Mouse (Mus musculus) spleen, postnatal 14 days (tissue): Measurements from ENCODE around the gene Pfn3.

Source experiments
- DNase-seq, 2 experiments: peaks; one replicate each; pipeline ENCODE4 v3.0.0; 2021 to 2022; ENCODE audit warnings: low spot score in 2 of 2

The Pfn3 gene

DNA sequence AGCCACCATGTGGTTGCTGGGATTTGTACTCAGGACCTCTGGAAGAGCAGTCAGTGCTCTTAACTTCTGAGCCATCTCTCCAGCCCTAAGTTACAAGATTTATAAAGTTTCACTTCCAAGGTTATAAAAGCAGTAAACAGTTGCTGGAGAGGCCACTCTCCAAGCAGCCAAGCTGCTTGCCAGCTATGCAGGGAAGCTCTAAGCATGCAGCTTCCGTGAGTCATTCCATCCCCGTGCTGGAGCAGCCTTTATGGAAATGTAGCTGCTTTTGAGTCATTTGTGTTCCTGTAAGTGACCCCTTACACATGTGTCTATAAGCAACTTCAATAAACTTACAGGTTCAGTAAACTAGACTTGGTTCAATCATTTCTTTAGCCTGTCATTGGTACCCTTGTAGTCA, 15.5 kb upstream of the Pfn3 start:
- no peak for DNase-seq

DNA sequence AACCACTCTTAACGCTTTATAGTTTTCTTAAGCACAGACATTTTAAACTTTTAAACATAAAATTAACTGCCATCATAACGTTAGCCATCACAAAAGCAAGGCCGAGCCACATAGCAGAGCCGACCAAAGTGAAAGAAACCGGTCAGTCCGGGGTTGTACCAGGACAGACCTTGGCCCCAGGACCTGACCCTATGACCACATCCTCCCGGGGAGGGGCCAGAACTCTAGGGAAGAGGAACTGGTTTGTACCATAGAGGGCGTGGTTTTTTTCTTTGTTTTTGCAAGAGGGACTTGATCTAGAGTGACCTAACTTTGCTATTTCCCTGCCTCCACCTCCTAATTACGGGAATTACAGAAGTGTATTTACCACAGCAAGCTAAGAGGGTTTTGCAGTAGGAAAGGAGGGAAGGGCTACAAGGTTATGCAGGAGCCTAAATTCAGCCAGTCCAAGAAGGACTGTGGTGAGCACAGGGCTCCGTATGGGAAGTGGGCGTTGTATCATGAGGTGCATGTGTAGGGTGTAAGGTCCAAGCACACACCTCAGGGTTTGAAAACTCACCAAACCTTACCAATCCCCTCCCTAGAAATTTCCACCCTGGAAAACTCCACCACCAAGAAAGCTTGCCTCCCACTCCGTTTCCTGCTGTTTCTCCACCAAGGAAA, 14.3 kb upstream of the Pfn3 start:
- peak in 1 of 2 experiments; percentile 53 for DNase-seq

DNA sequence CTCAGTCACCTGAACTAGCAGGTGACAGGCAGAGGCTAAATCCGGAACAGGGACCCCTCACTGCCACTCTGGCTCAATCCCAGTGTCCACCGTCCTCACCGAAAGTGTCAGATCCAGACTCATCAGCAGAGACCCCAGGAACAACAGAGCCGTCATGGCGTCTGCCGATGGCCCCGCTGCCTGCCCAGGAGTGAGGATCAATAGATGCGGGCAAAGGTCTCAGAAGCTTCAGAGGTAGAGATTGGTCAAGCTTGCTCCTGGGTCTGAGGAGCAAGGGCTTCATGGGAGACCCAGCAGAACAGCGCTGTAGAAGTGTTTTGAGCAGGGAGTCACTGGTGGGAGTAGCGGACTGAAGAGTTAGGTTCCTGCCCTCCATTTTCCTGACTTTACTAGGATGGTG, 11.6 kb upstream of the Pfn3 start, which contains the start of gene F12:
F12 (minus strand) TSS at position 181 of the 400 bp plus-strand sequence.
- no peak for DNase-seq

DNA sequence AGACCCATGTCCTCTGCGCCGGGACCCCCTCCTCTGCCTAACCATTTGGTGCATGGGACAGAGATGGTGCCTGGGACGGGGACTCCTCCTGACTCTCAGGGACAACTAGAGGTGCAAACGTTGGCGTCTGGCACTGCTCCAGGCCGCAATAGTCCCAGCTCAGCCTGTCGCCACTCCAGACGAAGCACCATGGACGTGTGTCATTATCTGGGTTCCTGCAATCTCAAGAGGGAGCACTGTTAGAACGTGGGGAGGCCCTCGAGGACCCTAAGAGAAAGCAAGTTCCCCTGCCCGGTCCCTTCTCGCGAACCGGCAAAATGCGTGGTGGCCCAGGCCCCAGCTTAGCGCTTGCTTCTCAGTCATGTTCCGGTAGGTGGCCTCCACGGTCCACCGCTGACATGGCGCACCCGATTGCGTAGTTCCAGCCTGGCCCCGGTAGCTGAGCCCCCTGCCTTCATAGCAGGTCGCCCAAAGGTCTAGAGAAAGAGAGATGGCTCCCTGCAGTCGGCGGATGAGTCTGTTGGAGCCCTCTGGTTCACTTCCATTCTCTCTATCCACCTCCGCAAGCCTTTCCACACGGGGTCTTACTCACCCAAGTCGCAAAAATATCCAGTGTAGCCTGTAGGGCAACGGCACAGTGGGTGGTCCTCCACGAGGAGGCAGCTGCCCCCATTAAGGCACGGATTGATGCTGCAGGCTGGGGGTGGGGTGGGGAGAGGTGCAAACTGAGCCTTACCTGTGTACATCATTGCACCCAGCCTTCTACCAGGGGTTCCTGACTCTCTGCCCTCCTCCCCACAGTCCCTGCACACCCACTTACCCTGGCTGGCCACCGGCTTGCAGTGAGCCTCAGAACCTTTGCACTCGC, 6.1 kb upstream of the Pfn3 start:
- peak; percentile 59 to 70 for DNase-seq

DNA sequence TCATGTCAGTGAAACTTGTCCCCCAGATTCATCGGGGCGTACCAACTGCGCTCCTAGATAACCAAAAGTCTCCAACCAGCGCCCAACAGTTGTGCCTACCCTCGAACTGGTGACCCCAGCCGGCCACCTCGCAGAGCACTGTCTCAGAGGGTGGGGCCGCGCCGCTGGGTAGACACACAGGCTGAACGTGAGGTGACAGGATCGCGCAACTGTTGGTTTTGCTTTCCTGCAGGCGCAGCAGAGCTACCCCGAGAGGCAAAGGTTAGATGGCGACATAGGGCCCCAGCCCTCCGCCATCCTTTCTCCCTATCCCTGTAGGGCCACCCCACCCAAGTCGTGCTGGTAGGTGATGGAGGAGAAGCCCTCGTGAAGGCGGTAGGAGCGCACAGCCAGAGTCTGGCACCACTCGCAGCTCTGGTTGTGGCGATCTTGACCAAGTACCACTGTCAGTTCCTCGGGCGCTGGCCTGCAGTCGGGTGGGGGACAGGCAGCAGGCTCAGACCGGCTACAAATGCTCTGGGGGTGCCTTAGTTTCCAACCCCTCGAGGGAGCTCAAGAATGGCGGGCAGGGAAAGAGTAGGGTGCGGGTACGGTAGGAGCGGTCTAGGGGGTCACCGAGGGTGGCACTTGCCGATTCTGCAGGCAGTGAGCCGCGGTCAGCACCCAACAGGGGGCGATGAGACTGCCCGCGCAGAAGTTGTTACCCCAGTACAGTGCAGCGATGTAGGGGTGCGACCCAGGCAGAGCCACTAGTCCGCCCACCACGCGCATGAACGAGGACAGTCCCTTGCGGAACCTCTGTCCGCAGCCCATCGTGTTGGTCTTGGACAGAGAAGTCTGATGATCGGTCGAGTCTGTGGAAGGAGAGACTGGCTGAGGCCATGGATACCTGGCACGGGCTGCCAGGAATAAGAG, 5.2 kb upstream of the Pfn3 start:
- DNase-seq, result no peak

DNA sequence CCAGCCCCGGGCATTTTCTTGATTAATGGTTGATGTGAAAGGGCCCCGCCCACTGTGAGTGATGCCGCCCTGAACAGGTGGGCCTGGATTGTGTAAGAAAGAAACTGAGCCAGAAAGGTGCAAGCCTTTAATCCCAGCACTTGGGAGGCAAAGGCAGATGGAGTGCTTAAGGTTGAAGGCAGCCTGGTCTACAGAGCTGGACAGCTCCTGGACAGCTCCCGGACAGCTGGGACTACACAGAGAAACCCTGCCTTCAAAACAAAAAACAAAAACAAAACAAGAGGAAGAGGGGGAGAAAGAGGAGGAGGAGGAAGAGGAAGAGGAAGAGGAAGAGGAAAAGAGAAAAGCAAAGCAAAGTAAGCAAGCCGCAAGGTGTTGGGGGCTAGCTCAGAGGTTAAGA, 4.1 kb upstream of the Pfn3 start:
- DNase-seq, result no peak

DNA sequence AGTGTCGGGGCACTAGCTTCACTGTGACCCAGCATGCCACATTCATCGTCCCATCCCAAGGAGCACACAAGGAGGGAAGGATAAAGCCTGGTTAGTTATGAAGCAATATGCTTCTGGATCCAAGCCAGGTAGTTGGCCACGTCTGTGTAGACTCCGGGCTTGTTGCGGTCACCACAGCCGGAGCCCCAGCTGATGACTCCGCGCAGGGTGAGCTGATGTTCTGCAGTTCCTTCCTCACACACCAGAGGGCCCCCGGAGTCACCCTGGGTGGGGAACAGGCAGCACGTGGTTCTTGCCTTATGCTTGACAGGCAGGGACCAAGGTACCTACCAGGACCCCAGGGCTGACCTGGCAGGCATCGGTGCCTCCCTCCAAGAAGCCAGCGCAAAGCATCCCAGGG, 3.0 kb upstream of the Pfn3 start:
- peak; percentile 80 to 91 for DNase-seq

DNA sequence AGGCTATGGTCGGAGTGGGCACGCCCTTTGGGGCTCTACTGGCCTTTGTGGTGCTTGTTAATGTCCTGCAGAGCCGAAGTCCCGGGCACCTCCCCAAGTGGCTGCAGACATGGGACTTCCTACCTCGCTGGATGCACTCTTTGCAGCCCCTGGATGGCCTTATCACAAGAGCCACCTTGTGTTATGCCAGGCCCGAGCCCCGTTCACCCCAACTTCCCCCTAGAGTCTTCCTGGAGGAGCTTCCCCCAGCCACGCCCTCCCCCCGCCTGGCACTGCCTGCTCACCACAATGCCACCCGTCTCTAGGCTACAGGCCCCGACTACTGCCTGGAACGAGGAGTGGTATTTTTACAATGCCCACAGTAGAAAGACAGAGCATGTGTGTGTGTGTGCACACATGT, 1.7 kb downstream of the Pfn3 start:
- DNase-seq, result no peak

DNA sequence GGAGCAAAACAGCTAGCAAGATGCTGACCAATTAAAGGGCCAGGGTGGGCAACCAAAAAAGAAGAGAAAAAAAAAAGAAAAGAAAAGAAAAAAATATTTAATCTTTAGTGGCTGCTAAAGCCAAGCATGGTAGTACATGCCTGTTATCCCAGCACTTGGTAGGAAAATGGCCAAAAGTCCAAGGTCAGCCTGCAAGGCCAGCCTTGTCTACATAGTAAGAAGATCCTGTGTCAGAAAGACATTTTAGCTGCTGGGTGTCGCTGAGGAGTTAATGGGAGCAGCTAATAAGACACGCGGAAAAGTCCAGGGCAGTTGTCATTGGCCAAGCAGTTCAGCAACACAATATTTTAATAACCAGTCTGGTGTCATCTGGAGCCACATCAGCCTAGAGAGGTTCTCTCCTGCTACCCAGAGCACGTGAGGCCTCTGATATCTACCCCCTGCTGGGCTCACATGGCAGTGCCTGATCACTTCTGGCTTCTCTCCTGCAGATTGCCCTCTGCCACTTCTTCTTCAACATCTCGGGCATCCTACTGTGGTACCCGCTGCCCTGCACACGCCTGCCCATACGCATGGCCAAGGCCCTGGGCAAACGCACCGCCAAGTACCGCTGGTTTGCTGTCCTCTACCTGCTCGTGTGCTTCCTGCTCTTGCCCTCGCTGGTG, 2.3 kb downstream of the Pfn3 start:
- no peak for DNase-seq

DNA sequence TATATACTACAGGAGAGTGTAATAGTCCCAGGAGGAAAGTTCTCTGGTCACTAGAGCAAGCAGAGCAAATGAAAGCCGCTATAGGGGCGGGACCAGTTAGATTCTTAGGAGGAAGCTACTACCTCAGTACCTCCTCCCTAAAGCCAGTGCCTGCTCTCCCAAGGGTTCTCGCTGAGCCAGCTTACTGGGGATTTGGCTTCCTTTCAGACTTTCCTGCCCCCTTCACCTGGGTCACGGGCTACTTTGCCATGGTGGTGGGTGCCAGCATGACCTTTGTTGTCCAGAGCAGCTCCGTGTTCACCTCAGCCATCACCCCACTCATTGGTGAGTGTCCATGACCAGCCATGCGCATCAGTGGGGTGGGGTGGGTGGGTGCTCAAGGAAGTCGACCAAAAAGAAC, 3.2 kb downstream of the Pfn3 start:
- no peak for DNase-seq

DNA sequence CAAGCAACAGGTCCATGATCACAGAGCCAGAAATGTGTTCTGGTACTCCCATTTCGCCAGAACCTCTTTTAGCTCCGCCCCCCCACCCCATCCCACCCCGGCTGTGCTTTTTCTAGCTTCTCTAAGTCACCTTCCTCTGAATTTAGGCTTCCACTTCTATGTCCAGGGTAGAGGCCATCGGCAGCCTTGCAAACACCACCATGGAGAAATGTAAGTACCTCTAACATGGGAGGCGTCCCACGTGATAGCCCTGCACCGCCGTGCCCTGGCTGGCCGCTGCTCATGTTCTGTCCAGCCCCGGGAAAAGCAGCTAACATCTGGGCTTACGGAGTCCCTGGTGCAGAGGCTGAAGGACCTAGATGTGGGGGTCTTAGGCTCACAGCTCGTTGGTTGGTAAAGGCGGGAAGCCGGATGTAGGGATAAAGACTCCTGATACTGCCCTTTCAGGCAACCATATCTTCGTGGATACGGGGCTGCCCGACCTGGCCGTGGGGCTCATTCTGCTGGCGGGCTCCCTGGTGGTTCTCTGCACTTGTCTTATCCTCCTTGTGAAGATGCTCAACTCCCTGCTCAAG, 6.4 kb downstream of the Pfn3 start:
- DNase-seq, result no peak

DNA sequence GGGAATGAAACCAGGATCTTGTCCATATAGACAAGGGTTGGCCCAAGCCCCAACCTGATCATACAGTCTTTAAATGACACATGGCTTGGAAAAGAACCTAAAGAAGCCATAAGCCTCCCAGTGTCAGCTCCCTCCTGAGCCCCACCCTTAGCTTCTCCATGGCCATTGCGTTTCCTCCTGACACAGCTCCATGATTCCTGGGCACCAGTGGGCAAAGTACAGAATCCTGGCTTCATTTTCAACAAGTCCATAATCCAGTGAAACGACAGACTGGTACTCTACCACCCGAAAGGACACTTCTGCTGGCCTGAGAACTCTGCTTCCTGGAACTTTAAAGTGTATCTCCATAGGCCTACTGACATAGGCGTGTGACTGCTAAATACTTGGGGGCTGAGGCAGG, 7.7 kb downstream of the Pfn3 start:
- no peak for DNase-seq

DNA sequence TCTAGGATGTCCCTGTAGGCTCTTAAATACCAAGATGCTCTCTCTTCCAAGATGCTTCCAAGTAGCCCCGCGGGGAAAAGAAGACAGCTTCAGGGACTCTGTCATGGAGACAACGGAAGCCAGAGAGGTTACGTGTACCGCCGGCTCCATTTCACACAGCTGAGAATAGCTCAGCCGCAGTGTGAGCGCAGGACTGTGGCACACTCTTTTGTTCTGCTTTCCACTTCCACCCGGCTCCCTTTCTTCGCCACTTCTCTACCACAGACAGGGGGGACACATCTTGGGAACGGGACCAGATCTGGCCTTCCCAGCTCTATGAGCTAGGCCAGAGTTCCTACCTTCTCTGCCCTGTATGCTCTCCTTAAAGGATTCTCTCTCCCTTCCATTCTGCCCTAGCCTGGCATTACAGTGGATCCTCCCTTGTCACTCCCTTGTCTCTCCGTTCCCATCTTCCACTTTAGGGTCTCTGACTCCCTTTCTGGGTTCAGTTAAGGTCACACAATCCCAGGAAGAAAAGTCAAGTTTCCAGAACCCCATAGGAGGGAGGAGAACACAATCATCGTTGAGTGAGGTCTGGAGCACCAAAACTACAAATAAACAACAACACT, 9.1 kb downstream of the Pfn3 start:
- DNase-seq, result no peak

DNA sequence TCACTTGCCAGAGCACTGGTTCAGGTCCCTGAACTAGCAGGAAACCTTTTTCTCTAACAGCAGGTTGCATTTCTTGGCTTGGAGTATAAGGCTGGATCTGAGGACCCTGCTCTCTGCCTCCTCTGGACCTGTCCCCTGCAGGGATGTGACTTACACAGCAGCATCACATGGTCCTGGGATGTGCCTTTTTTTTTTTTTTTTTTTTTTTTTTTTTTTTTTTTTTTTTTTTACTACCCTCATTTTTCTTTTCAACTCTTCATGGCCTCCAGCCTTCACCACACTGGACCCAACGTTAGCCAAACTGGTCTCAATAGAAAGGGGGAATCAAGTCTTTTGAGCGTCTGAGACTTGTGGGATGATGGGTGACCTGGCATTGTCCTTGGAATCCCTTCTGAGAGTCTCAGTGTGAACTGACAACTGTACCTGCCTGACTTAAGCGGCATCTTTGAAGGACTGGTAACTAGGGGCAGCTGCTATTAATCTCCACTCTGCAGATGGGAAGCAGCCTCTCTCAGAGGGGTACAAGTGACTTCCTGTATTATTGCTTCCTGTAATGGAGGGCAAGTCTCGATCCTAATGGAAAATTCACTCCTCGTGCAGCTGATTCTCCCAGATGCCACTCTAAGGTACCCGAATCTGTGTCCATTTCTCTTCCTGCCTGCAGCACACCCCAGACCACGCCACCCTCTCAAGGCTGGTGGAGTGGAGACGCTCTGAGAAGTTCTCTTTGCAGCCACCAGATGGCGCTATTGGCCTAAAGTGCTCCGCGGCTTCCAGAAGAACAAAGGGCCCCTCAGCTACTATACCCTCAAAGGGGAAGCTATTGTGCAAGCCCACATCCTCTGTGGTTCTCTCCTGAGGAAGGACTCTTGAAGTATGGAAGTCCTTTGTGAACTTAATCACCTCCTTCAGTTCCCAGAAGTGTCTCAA, 9.9 kb downstream of the Pfn3 start:
- DNase-seq, result peak; percentile 56 to 78

DNA sequence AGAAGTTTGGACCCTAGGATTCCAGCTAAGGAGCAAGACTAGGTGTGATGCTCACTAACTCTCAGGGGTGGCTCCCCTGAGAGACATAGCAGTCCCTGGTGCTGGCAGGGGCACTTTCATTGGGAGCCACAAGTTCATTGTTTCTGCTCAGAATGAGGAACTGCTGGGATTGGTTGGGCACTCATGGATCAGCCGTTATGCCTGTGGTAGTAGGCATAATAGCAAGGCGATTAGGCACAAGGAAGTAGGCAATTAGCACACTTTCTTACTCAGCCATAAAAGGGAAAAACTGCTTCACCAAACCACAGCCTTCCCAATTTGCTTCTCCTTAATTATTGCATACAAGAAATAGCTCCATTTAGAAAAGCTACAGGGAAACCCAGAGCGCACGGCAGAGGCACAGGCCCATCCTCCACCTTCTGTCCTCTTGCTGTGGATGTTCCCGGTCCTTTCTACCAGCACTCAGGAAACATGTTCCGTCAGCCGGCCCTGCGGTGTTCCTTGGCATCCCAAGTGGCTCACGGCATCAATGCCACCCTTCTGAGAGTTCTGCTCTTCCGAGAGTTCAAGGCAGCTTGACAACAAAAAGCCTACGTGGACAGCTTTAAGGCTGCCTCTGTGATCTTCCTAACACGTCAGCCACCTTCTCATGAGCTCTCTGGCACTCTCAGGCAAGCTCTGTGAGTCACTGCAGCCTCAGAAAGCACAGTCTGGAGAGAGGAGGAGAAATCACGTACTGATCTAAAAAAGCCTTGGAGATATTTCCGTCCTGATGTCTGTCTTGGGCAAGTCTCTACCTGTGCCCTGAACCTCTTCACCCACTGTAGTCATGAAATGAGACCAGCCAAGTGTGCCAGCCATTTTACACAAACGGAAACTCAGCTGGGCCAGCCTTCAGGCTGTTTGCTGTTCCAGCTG, 10.8 kb downstream of the Pfn3 start:
- DNase-seq, result no peak

DNA sequence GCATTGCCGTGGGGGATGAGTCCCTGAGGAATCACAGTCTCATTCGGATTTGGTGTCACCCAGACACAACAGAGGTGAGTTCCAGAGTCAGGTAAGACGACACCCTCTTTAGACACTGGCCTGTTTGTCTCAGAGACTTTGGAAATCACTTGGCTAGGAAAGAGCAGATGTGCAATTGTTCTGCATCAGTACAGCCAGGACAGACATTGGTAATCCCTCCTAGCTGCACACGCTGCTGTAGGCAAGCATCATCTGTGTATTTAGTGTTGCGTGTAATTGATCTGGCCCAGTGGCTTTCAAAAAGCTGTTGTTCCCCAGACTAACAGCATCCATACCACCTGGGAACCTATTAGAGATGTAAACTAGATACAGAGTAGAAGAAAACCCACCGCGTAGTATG, 11.8 kb downstream of the Pfn3 start:
- no peak for DNase-seq

DNA sequence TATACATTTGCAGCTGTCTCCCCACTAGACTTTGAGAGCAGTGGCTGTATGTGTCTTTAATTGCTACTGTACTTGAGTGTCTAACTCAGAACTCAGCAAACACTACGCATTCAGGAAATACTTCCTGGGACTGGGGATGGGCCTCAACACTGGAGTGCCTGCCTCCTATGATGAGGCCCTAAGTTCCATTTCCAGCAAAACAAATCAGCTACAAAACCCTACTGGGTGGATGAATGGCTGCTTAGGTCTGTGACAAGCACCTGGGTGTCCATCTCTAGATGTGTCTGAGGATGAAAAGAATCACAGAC, 15.0 kb downstream of the Pfn3 start:
- DNase-seq, result no peak

DNA sequence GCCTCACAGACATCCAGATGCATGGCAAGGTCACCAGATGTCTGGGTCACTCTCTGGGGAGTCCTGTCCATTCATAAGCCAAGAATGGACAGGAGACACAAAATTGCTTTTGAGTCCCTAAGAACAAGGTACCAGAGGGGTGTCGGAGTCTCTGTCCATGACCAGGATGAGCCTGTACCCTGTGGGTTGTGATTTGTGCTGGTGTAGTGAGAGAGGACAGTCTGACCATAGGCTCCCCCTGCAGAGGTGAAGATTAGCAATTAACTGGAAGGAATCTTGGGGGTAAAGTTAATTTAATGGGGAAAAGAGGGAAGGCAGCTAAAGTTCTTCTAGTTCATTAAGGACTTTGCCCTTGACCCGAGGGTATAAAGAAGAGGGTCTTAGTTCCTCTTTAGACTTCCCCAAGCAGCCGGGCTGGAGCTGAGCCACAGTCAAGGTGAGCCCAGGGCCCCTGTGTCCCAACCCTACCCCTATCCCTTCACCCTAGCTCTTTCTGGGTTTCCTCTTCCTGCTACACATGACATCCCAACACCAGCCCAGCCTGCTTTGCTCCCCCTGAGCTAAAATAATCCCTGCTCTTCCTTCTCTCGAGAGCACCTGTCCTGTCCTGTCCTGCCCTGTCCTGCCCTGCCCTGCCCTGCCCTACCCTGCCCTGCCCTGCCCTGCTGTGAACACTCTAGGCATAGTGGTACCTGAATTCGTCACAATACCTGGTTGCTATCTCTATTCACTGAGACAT, 15.6 kb downstream of the Pfn3 start:
- no peak for DNase-seq
